Mouse (Mus musculus) embryonic facial prominence, embryonic 10.5 days (tissue): Measurements from ENCODE around the gene Fads1. TPM values are rescaled to one million over a fixed set of nuclear protein-coding genes. Genes with fewer than 3 reads are reported as not detected.

Source experiments
- DNase-seq: peaks from one replicate; pipeline ENCODE4 v3.0.0-alpha.2; 2017; ENCODE audit warnings: low spot score
- H3K27ac ChIP-seq: fragments of 300-500 bp; sonication (generic); replicated peaks from 2 replicates; pipeline ENCODE4 v1.5.1; 2016; ENCODE audit warnings: mild to moderate bottlenecking
- H3K27me3 ChIP-seq: fragments of 300-500 bp; sonication (generic); replicated peaks from 2 replicates; pipeline ENCODE4 v1.6.1; 2016; ENCODE audit warnings: low read depth, mild to moderate bottlenecking; ENCODE audit not compliant: poor library complexity, severe bottlenecking
- H3K36me3 ChIP-seq: fragments of 300-500 bp; sonication (generic); replicated peaks from 2 replicates; pipeline ENCODE4 v1.6.1; 2016; ENCODE audit warnings: mild to moderate bottlenecking, moderate library complexity
- H3K4me1 ChIP-seq: fragments of 300-500 bp; sonication (generic); 2 replicates; pipeline ENCODE4 v1.6.1; 2016
- H3K4me3 ChIP-seq: fragments of 300-500 bp; sonication (generic); 2 replicates; pipeline ENCODE4 v1.5.1; 2016; ENCODE audit warnings: mild to moderate bottlenecking, moderate library complexity
- H3K9me3 ChIP-seq: fragments of 300-500 bp; sonication (generic); 2 replicates; pipeline ENCODE4 v1.6.1; 2016; ENCODE audit warnings: mild to moderate bottlenecking
- WGBS: fragments of 180-500 bp; shearing (Covaris S2); methylation state at CpG from one replicate; pipeline ENCODE4 v1.1.7; 2016; 5-methylcytosine and 5-hydroxymethylcytosine counted together
- polyA plus RNA-seq: library from polyadenylated mRNA; unstranded; fragments of >200 nt; fragmentation: Nextera tagmentation; extraction: Ambion mirVana; gene quantifications from 2 replicates; pipeline ENCODE4 v1.2.1, GENCODE M21; 2016

The Fads1 gene
- polyA plus RNA-seq, 1 experiment from 2014 or later, result 151 TPM

DNA sequence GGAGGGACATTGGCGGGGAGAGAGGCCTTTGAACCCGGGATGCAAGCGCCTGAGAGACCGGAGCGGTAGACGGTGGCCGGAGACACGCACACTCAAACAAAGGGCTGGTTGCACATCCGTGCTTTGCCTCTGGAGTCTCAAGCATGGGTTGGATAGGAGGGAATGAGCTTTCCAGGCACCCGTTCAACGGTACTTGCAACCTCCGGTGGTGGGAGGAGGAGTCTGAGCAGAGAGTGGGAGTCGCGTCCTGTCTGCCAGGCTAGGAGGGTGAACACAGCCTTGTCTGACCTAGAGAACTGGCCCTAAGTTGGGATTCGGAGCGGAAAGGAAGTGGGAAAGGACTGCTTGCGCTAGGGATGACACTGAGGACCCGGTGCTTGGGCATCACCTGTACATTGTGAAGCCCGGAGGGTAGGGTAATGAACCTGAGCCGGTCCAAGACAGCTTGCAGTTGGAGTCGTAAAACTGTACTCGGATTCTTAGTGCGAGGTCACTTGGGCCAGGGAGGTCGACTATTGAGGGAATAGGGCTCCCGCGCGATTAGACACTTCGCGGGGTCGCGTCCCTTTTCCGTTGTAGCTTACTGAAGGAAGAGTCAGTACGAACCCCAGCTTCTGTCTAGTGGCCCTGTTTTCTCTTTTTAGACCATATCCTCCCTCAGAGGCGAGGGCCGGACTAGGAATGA lies 753 bp downstream of the Fads1 start:
- no peaks in the 10 kb centered on the region for H3K27me3 ChIP-seq
- H3K4me1 ChIP-seq, result peaks cover 38% of the 10 kb centered on the region
- peak; percentile 77 for DNase-seq
- under 1% methylated on average over 35 of the region's 35 CpGs for WGBS
- peak overlapping the region; percentile 98 for H3K27ac ChIP-seq
- H3K36me3 ChIP-seq, result peaks cover 42% of the 10 kb centered on the region
- H3K9me3 ChIP-seq, result no peaks in the 10 kb centered on the region
- H3K4me3 ChIP-seq, result peak overlapping the region; percentile 94

DNA sequence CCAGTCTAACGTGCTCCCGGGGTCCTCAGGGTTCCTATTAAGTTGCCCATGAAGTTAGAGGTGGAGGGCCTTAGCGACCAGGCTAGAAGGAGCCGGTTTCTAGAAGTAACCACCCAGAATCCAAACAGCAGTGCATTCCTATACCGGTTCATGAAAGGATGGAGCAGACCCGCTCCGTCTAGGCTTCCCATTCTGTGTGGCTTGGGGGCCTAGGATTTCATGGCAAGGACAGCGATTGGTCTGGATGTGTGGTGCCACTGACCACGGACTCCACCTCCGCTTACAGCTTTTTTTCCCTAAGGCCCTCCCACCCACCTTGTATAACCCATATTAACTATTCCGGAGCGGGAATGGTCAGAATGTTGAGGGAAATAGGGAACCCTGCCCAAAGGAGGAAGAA lies 1.4 kb downstream of the Fads1 start:
- WGBS, result 18% methylated on average over 12 of the region's 12 CpGs

DNA sequence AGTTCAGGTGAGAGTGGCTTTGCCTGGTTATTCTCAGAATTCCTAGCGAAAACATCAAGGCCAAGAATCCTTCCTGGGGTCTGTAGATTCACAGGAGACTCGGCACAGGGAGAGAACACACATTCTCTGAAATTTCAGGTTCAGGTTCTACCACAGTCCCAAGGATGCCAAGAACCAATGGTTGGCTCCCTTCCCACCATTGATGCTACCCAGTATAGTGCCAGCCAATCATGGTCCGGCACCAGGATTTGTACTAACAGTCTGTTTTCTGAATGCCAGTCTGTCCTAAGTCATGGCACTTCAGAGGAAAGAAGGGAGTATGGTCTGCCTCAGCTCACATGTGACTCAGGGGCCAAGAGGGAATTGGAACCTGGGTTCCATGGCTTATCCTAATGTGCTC lies 3.2 kb downstream of the Fads1 start:
- Histone ChIP-seq H3K4me3 (0 out of 2 replicates have a peak overlapping the region, but pooled peaks have one; percentile 6), H3K27me3 (no peaks in the 10 kb centered on the region), H3K27ac (no peak overlapping the region), H3K4me1 (peaks cover 41% of the 10 kb centered on the region), H3K9me3 (no peaks in the 10 kb centered on the region), H3K36me3 (peaks cover 66% of the 10 kb centered on the region)
- no peak for DNase-seq
- WGBS, result 98% methylated on average over 3 of the region's 3 CpGs

More for the DNA sequence above, 1.4 kb downstream of the Fads1 start:
- DNase-seq, result peak; percentile 58
- no peaks in the 10 kb centered on the region for H3K27me3 ChIP-seq
- peaks cover 48% of the 10 kb centered on the region for H3K36me3 ChIP-seq
- peaks cover 40% of the 10 kb centered on the region for H3K4me1 ChIP-seq
- H3K4me3 ChIP-seq, result peak overlapping the region; percentile 94
- no peaks in the 10 kb centered on the region for H3K9me3 ChIP-seq
- H3K27ac ChIP-seq, result peak overlapping the region; percentile 98

- peaks cover 73% of the 10 kb centered on the region for H3K36me3 ChIP-seq
- no peak overlapping the region for H3K4me3 ChIP-seq
- H3K9me3 ChIP-seq, result no peaks in the 10 kb centered on the region
- H3K27ac ChIP-seq, result no peak overlapping the region
- peaks cover 48% of the 10 kb centered on the region for H3K4me1 ChIP-seq
- WGBS, result 94% methylated on average over 8 of the region's 8 CpGs
- no peaks in the 10 kb centered on the region for H3K27me3 ChIP-seq
- no peak for DNase-seq
Measured at GRCm38 (mm10) chr19:10186569-10186968, 3.9 kb downstream of the Fads1 start.

DNA sequence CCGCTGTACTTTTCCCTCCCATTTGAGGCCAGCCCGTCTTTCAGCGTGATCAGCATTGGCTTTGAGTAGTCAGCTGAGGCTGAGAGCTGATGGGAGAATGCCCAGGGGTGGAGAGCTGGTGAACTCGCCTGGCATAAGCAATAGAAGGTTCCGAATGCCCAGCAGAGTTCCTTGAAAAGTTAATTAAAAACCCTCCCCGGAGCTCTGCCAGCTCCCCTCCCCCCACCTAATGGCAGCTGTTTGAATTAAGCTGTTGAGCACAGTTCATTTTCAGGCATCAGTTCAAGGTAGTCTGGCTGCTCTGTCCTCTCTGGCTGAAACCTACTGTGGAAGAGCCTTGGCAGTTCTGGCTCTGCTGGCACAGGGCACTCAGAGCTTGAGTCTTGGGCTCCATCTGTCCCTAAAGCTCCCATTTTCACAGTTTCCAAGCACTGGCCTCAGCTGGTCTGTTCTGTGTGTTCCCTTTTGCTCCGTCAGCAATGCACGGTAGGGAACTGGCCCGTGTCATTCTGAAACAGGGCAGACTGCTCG lies 5.7 kb downstream of the Fads1 start:
- 69% methylated on average over 10 of the region's 10 CpGs for WGBS
- Histone ChIP-seq H3K9me3 (no peaks in the 10 kb centered on the region), H3K4me1 (peaks cover 42% of the 10 kb centered on the region), H3K4me3 (0 out of 2 replicates have a peak overlapping the region, but pooled peaks have one; percentile 18), H3K36me3 (peaks cover 91% of the 10 kb centered on the region), H3K27me3 (no peaks in the 10 kb centered on the region), H3K27ac (0 out of 2 replicates have a peak overlapping the region, but pooled peaks have one; percentile 45)
- peak; percentile 37 for DNase-seq

GRCm38 (mm10) chr19:10189022-10189421 lies 6.3 kb downstream of the Fads1 start:
- no peak for DNase-seq
- WGBS, result 93% methylated on average over 6 of the region's 6 CpGs

GRCm38 (mm10) chr19:10189940-10190339 lies 7.3 kb downstream of the Fads1 start:
- DNase-seq, result no peak
- H3K27ac ChIP-seq, result no peak overlapping the region
- 94% methylated on average over 8 of the region's 8 CpGs for WGBS

More at GRCm38 (mm10) chr19:10189022-10189421, 6.3 kb downstream of the Fads1 start:
- H3K36me3 ChIP-seq, result peaks cover 97% of the 10 kb centered on the region
- no peaks in the 10 kb centered on the region for H3K9me3 ChIP-seq
- H3K27me3 ChIP-seq, result no peaks in the 10 kb centered on the region
- peaks cover 40% of the 10 kb centered on the region for H3K4me1 ChIP-seq
- H3K27ac ChIP-seq, result no peak overlapping the region
- no peak overlapping the region for H3K4me3 ChIP-seq

GRCm38 (mm10) chr19:10190796-10191195 lies 8.1 kb downstream of the Fads1 start:
- 47% methylated on average over 2 of the region's 2 CpGs for WGBS
- DNase-seq, result peak; percentile 78
- Histone ChIP-seq H3K36me3 (peaks cover 100% of the 10 kb centered on the region), H3K4me3 (no peak overlapping the region), H3K27me3 (no peaks in the 10 kb centered on the region), H3K27ac (no peak overlapping the region), H3K4me1 (peaks cover 23% of the 10 kb centered on the region), H3K9me3 (no peaks in the 10 kb centered on the region)

More at GRCm38 (mm10) chr19:10189940-10190339, 7.3 kb downstream of the Fads1 start:
- no peak overlapping the region for H3K4me3 ChIP-seq
- H3K9me3 ChIP-seq, result no peaks in the 10 kb centered on the region
- peaks cover 100% of the 10 kb centered on the region for H3K36me3 ChIP-seq
- no peaks in the 10 kb centered on the region for H3K27me3 ChIP-seq
- peaks cover 30% of the 10 kb centered on the region for H3K4me1 ChIP-seq

DNA sequence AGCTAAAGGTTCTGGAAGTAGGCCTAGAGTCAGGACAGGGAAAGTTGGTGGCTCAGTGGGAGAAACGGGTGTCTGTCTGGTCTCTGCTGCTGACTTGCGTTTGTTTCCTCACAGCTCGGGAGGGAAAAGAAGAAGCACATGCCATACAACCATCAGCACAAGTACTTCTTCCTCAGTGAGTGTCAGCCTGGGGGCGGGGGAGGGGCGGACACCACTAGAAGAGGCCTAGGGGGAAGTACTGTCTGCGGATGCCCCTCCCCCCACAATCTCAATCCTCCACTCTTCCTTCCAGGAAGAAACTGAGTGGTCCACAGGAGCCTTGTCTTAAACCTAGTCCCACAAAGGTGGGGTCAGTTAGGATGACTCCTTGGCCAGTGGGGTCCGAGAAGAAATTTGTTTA lies 8.6 kb downstream of the Fads1 start:
- H3K4me3 ChIP-seq, result no peak overlapping the region
- no peaks in the 10 kb centered on the region for H3K9me3 ChIP-seq
- 69% methylated on average over 7 of the region's 7 CpGs for WGBS
- H3K27ac ChIP-seq, result no peak overlapping the region
- H3K27me3 ChIP-seq, result no peaks in the 10 kb centered on the region
- H3K4me1 ChIP-seq, result peaks cover 18% of the 10 kb centered on the region
- no peak for DNase-seq
- peaks cover 100% of the 10 kb centered on the region for H3K36me3 ChIP-seq

DNA sequence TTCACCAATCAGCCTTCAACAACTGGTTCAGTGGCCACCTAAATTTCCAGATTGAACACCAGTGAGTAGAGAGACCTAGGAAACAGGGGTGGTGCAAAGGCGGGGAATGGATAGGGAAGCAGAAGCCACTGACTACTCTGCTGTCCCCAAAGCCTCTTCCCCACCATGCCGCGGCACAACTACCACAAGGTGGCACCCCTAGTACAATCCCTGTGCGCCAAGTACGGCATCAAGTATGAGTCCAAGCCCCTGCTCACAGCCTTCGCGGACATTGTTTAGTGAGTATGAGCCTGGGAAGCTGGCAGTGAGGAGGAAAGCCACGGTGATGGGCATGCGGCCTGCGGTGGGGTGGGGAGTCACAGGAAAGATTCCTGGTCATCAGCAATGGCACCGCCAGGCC lies 11.6 kb downstream of the Fads1 start:
- no peak overlapping the region for H3K27ac ChIP-seq
- H3K36me3 ChIP-seq, result peaks cover 98% of the 10 kb centered on the region
- H3K4me3 ChIP-seq, result no peak overlapping the region
- peaks cover 7% of the 10 kb centered on the region for H3K4me1 ChIP-seq
- no peaks in the 10 kb centered on the region for H3K27me3 ChIP-seq
- WGBS, result 88% methylated on average over 11 of the region's 11 CpGs
- no peak for DNase-seq
- no peaks in the 10 kb centered on the region for H3K9me3 ChIP-seq

GRCm38 (mm10) chr19:10195252-10195651 lies 12.6 kb downstream of the Fads1 start:
- 86% methylated on average over 5 of the region's 5 CpGs for WGBS
- no peaks in the 10 kb centered on the region for H3K9me3 ChIP-seq
- H3K36me3 ChIP-seq, result peaks cover 98% of the 10 kb centered on the region
- no peak for DNase-seq
- H3K4me3 ChIP-seq, result no peak overlapping the region
- no peak overlapping the region for H3K27ac ChIP-seq
- peaks cover 7% of the 10 kb centered on the region for H3K4me1 ChIP-seq
- H3K27me3 ChIP-seq, result no peaks in the 10 kb centered on the region

GRCm38 (mm10) chr19:10197130-10197529 lies 14.4 kb downstream of the Fads1 start:
- Histone ChIP-seq H3K36me3 (peaks cover 97% of the 10 kb centered on the region), H3K9me3 (no peaks in the 10 kb centered on the region), H3K27me3 (no peaks in the 10 kb centered on the region), H3K27ac (no peak overlapping the region), H3K4me3 (no peak overlapping the region), H3K4me1 (no peaks in the 10 kb centered on the region)
- no peak for DNase-seq
- WGBS, result 94% methylated on average over 4 of the region's 4 CpGs

- H3K36me3 ChIP-seq, result peaks cover 85% of the 10 kb centered on the region
- no peak overlapping the region for H3K27ac ChIP-seq
- no peaks in the 10 kb centered on the region for H3K9me3 ChIP-seq
- no peak overlapping the region for H3K4me3 ChIP-seq
- no peaks in the 10 kb centered on the region for H3K27me3 ChIP-seq
- H3K4me1 ChIP-seq, result peaks cover 8% of the 10 kb centered on the region
- DNase-seq, result no peak
- 85% methylated on average over 2 of the region's 2 CpGs for whole genome bisulfite sequencing
Measured at GRCm38 (mm10) chr19:10198286-10198685, 15.6 kb downstream of the Fads1 start.
